ENCODE assay signal across 12 mouse cellular contexts in genomic region chr6:101275806-101276205, GRCm38 (mm10).
"Had no signal": no experiment of that assay in that cellular context is flagged by ENCODE, and none has a peak within 500 bp of the region (broad histone marks: within the 10 kb centered on the region; RNA-seq: fewer than 3 reads in every experiment).

No protein-coding gene starts in this region.

- H3K4me2 ChIP-seq: liver, embryonic 11.5 days; liver, embryonic 15.5 days; lung, embryonic 14.5 days; midbrain, embryonic 13.5 days had no signal

- H3K9ac ChIP-seq: liver, embryonic 15.5 days; lung, embryonic 14.5 days; midbrain, embryonic 13.5 days had no signal

- H3K9me3 ChIP-seq: limb, embryonic 10.5 days; liver, embryonic 15.5 days; midbrain, embryonic 13.5 days had no signal

- ATAC-seq: intestine, embryonic 16.5 days; midbrain, embryonic 13.5 days had no signal

- H3K4me3 ChIP-seq: left cerebral cortex, adult 2 months; limb, embryonic 10.5 days; liver, embryonic 15.5 days; midbrain, embryonic 13.5 days had no signal

- H3K36me3 ChIP-seq: liver, embryonic 15.5 days; midbrain, embryonic 13.5 days had no signal

- H3K27ac ChIP-seq: left cerebral cortex, adult 2 months; limb, embryonic 10.5 days; liver, embryonic 15.5 days; midbrain, embryonic 13.5 days had no signal

- DNase-seq: kidney, adult 8-10 months; kidney, postnatal 25 days; right cerebral cortex, postnatal 14 days; thymus, adult 2 months; thymus, postnatal 25 days had no signal

- H3K27me3 ChIP-seq: liver, embryonic 15.5 days had no signal
